In genomic region chr3:68975533-68976490, GRCm38 (mm10) we compare ENCODE assay signal across 11 mouse cellular contexts. TPM values are rescaled to one million over a fixed set of nuclear protein-coding genes. Genes with fewer than 3 reads are reported as not detected.
DNase-seq lines count a peak whose midpoint lies in the region; ATAC-seq lines count a peak whose summit lies in the region.
"Had no signal": no experiment of that assay in that cellular context is flagged by ENCODE, and none has a peak within 500 bp of the region (broad histone marks: within the 10 kb centered on the region; RNA-seq: fewer than 3 reads in every experiment).

No protein-coding gene starts in this region.

- peak; percentile 55; the same call in 1 of the 2 replicates for ATAC-seq in lung, embryonic 16.5 days (ENCODE audit: low read depth)
- peak; percentile 17 for ATAC-seq in common myeloid progenitor, adult 5-6 weeks (replicated peaks; ENCODE audit: low read depth, poor library complexity, severe bottlenecking)
- peak; percentile 76 for ATAC-seq in megakaryocyte, adult 5-6 weeks (ENCODE audit: poor library complexity, severe bottlenecking)
- ATAC-seq in midbrain, embryonic 14.5 days (ENCODE audit: low FRiP score, low TSS enrichment), result no peak
- ATAC-seq: forebrain, embryonic 16.5 days had no signal

- H3K9ac ChIP-seq in lung, embryonic 16.5 days (ENCODE audit: low read length), result no peak overlapping the region
- H3K9ac ChIP-seq in midbrain, embryonic 14.5 days (replicated peaks; ENCODE audit: low read length), result no peak overlapping the region
- H3K9ac ChIP-seq: hindbrain, embryonic 13.5 days had no signal

- no peak for DNase-seq in lung, postnatal 14 days
- DNase-seq in heart, postnatal 36 days, result peak; percentile 5 to 7
- no peak for DNase-seq in cerebellum, postnatal 36 days
- no peak for DNase-seq in adrenal gland, postnatal 14 days
- no peak for DNase-seq in midbrain, embryonic 14.5 days

- H3K27me3 ChIP-seq in lung, embryonic 16.5 days (ENCODE audit: control insufficient read depth, insufficient read depth, low read depth, low read length), result no peaks in the 10 kb centered on the region
- no peaks in the 10 kb centered on the region for H3K27me3 ChIP-seq in midbrain, embryonic 14.5 days (ENCODE audit: control insufficient read depth, insufficient read depth, low read length)
- H3K27me3 ChIP-seq: hindbrain, embryonic 13.5 days had no signal

- H3K4me3 ChIP-seq in lung, embryonic 16.5 days (ENCODE audit: low read length), result no peak overlapping the region
- H3K4me3 ChIP-seq in midbrain, embryonic 14.5 days (replicated peaks; ENCODE audit: low read depth, low read length), result no peak overlapping the region
- H3K4me3 ChIP-seq: hindbrain, embryonic 13.5 days; midbrain, embryonic 10.5 days had no signal

- peak overlapping the region; percentile 2; the same call in 1 of the 2 replicates for H3K27ac ChIP-seq in lung, embryonic 16.5 days (ENCODE audit: low read length)
- no peak overlapping the region for H3K27ac ChIP-seq in midbrain, embryonic 14.5 days (replicated peaks; ENCODE audit: low read depth, low read length)
- H3K27ac ChIP-seq: hindbrain, embryonic 13.5 days; midbrain, embryonic 10.5 days had no signal

- no peak overlapping the region for H3K4me2 ChIP-seq in lung, embryonic 16.5 days (ENCODE audit: low read depth, low read length)
- no peak overlapping the region for H3K4me2 ChIP-seq in midbrain, embryonic 14.5 days (ENCODE audit: low read length)
- H3K4me2 ChIP-seq: hindbrain, embryonic 13.5 days had no signal

- 53% methylated on average over 9 of the region's 9 CpGs for WGBS in lung, embryonic 16.5 days
- WGBS in midbrain, embryonic 14.5 days, result 59% methylated on average over 9 of the region's 9 CpGs

- H3K4me1 ChIP-seq in lung, embryonic 16.5 days (replicated peaks; ENCODE audit: control insufficient read depth, insufficient read depth, low read length), result 0 out of 2 replicates have a peak, but pooled peaks cover 3% of the 10 kb centered on the region
- no peaks in the 10 kb centered on the region for H3K4me1 ChIP-seq in midbrain, embryonic 14.5 days (ENCODE audit: control insufficient read depth, insufficient read depth, low read length)
- H3K4me1 ChIP-seq: hindbrain, embryonic 13.5 days had no signal

- H3K36me3 ChIP-seq in lung, embryonic 16.5 days (ENCODE audit: control insufficient read depth, insufficient read depth, low read length), result peaks cover 2% of the 10 kb centered on the region; the same call in 1 of the 2 replicates
- H3K36me3 ChIP-seq in midbrain, embryonic 14.5 days (ENCODE audit: control insufficient read depth, insufficient read depth, low read length), result no peaks in the 10 kb centered on the region

- H3K9me3 ChIP-seq in lung, embryonic 16.5 days (ENCODE audit: control insufficient read depth, low read length), result no peaks in the 10 kb centered on the region
- no peaks in the 10 kb centered on the region for H3K9me3 ChIP-seq in midbrain, embryonic 14.5 days (ENCODE audit: control insufficient read depth, low read length)
- H3K9me3 ChIP-seq: hindbrain, embryonic 13.5 days; midbrain, embryonic 10.5 days had no signal

- intact Hi-C loops in heart, postnatal 36 days (cut with DNase I), result no loop called here

RNA-seq across cellular contexts. Expression of gene Ift80, which starts 28.6 kb away (rescaled TPM):
- 20.7 and 21.0 TPM in 2 replicates for polyA plus RNA-seq in lung, embryonic 16.5 days (2015; fragmentation: Nextera tagmentation; extraction: Ambion mirVana)
- total RNA-seq in common myeloid progenitor, adult 5-6 weeks (2017), result 23.0 and 23.9 TPM in 2 replicates
- 1 to 10 TPM; 4.8 to 6.0 TPM for total RNA-seq in heart, postnatal 36 days (2021)
- 8.0 and 10.8 TPM in 2 replicates for total RNA-seq in megakaryocyte, adult 5-6 weeks (2015)
- 13.7 and 15.2 TPM in 2 replicates for total RNA-seq in megakaryocyte, adult 5-6 weeks (2017)
- 23.2 and 25.6 TPM in 2 replicates for total RNA-seq in adrenal gland, postnatal 14 days (2021)
- polyA plus RNA-seq in midbrain, embryonic 14.5 days (2014; fragmentation: Nextera tagmentation; extraction: Ambion mirVana), result 5.6 and 11.2 TPM in 2 replicates

RNA-seq across cellular contexts. Expression of gene Smc4, which starts 28.7 kb away (rescaled TPM):
- 196 and 214 TPM in 2 replicates for polyA plus RNA-seq in lung, embryonic 16.5 days (2015; fragmentation: Nextera tagmentation; extraction: Ambion mirVana)
- 723 and 854 TPM in 2 replicates for total RNA-seq in common myeloid progenitor, adult 5-6 weeks (2017)
- total RNA-seq in heart, postnatal 36 days (2021), result 10 to 100 TPM; 14.4 to 18.8 TPM
- 263 and 290 TPM in 2 replicates for total RNA-seq in megakaryocyte, adult 5-6 weeks (2015)
- 541 and 545 TPM in 2 replicates for total RNA-seq in megakaryocyte, adult 5-6 weeks (2017)
- 46.1 and 52.4 TPM in 2 replicates for total RNA-seq in adrenal gland, postnatal 14 days (2021)
- 32.9 and 47.8 TPM in 2 replicates for polyA plus RNA-seq in midbrain, embryonic 14.5 days (2014; fragmentation: Nextera tagmentation; extraction: Ambion mirVana)

Comparison
In these comparisons a context has a peak if more than half of its experiments do, and no peak if none do; other contexts are left out.
1. DNase-seq: peak in heart, postnatal 36 days (2 of 2); none in lung, postnatal 14 days (single experiment), cerebellum, postnatal 36 days (0 of 2), adrenal gland, postnatal 14 days (single experiment) and midbrain, embryonic 14.5 days (single experiment).